Mouse (Mus musculus) forebrain, postnatal 0 days (tissue): ENCODE results near the gene Kif11. TPM values are rescaled to one million over a fixed set of nuclear protein-coding genes. Genes with fewer than 3 reads are reported as not detected.

Source experiments
- ATAC-seq: fragments of 200-750 bp; cut with Nextera tagmentation; 2 replicates; pipeline ENCODE4 v1.8.0; 2017; ENCODE audit warnings: mild to moderate bottlenecking, moderate library complexity
- DNase-seq: peaks from one replicate; pipeline ENCODE4 v3.0.0-alpha.2; 2015
- H3K27ac ChIP-seq: fragments of 300-500 bp; sonication (generic); 2 replicates; pipeline ENCODE4 v1.5.1; 2014; ENCODE audit warnings: low read depth, mild to moderate bottlenecking, antibody characterized with exemption, low read length, moderate library complexity, mixed read lengths
- H3K27me3 ChIP-seq: fragments of 300-500 bp; sonication (generic); 2 replicates; pipeline ENCODE4 v1.6.1; 2014; ENCODE audit warnings: mild to moderate bottlenecking, low read length, mixed read lengths; ENCODE audit not compliant: insufficient read depth
- H3K36me3 ChIP-seq: fragments of 300-500 bp; sonication (generic); 2 replicates; pipeline ENCODE4 v1.6.1; 2014; ENCODE audit warnings: mild to moderate bottlenecking, moderate library complexity; ENCODE audit not compliant: insufficient read depth
- H3K4me1 ChIP-seq: fragments of 300-500 bp; sonication (generic); 2 replicates; pipeline ENCODE4 v1.6.1; 2014; ENCODE audit warnings: antibody characterized with exemption; ENCODE audit not compliant: insufficient read depth
- H3K4me2 ChIP-seq: fragments of 300-500 bp; sonication (generic); 2 replicates; pipeline ENCODE4 v1.6.1; 2014; ENCODE audit warnings: low read depth, mild to moderate bottlenecking, moderate library complexity
- H3K4me3 ChIP-seq: fragments of 300-500 bp; sonication (generic); 2 replicates; pipeline ENCODE4 v1.5.1; 2014; ENCODE audit warnings: low read depth, low read length, mixed read lengths
- H3K9ac ChIP-seq: fragments of 300-500 bp; sonication (generic); 2 replicates; pipeline ENCODE4 v1.6.1; 2014; ENCODE audit warnings: mild to moderate bottlenecking
- H3K9me3 ChIP-seq: fragments of 300-500 bp; sonication (generic); 2 replicates; pipeline ENCODE4 v1.6.1; 2016; ENCODE audit warnings: low read length
- CTCF ChIP-seq: sonication (generic); IDR thresholded peaks from 2 replicates; pipeline ENCODE4 v1.5.1; 2016; ENCODE audit warnings: antibody characterized with exemption, control low read depth, low read depth
- WGBS: fragments of 180-500 bp; shearing (Covaris S2); extraction: QIAGEN DNeasy Blood & Tissue Kit; methylation state at CpG from one replicate; pipeline ENCODE4 v1.1.7; 2014; 5-methylcytosine and 5-hydroxymethylcytosine counted together
- polyA plus RNA-seq: library from polyadenylated mRNA; unstranded; fragments of >200 nt; fragmentation: Nextera tagmentation; extraction: Ambion mirVana; gene quantifications from 2 replicates; pipeline ENCODE4 v1.2.1, GENCODE M21; 2015
- total RNA-seq: library from RNA; depleted of rRNA; stranded (reverse); fragments of >200 nt; gene quantifications from 2 replicates; pipeline ENCODE4 v1.2.3, GENCODE M21; 2014

The Kif11 gene
- total and polyA plus RNA-seq, 2 experiments from 2014 or later = 6.3 to 15.2 TPM

- DNase-seq (peak; percentile 26), ATAC-seq (peak; percentile 78; the same call in 1 of the 2 replicates)
- H3K27me3 ChIP-seq = no peaks in the 10 kb centered on the region
- 37% methylated on average over 5 of the region's 5 CpGs for WGBS
- no peaks in the 10 kb centered on the region for H3K4me1 ChIP-seq
- H3K27ac ChIP-seq = no peak overlapping the region
- no peaks in the 10 kb centered on the region for H3K9me3 ChIP-seq
- no peak overlapping the region for H3K9ac ChIP-seq
- no peaks in the 10 kb centered on the region for H3K36me3 ChIP-seq
- H3K4me3 ChIP-seq = no peak overlapping the region
- H3K4me2 ChIP-seq = no peak overlapping the region
- TF ChIP-seq CTCF = no peak
These were observed 13.7 kb upstream of the Kif11 start for GRCm38 (mm10) chr19:37362545-37362944.

DNA sequence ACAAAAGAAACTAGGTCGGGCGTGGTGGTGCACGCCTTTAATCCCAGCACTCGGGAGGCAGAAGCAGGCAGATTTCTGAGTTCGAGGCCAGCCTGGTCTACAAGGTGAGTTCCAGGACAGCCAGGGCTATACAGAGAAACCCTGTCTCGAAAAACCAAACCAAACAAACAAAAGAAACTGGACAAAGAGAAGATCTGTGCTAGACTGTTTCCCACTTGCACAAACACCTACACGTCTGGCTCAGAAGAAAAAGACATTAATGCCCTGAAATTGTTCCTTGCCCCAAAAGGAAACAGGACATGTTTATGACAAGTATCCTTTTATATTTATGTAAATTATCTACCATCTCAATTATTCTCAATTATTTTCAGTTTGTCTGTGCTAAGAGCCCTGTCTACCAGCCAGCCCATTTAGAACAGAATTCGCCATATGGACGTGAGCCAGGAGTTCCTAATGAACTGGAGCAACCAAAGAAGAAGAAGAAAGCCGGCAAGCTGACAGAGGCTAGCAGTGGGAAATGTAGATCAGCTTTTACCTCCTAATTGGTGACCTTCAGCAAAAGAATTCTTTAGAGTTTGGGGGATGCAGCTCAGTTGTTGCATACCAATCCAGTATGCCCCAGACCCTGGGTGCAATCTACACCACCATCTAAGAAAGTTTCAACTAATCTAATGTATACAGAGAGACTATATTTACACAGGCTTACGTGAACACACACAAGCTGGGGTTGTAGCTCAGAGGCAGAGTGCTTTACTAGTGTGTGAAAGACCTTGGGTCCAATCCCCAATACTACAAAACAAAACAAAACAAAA, 12.9 kb upstream of the Kif11 start:
- H3K4me2 ChIP-seq = no peak overlapping the region
- H3K27me3 ChIP-seq = no peaks in the 10 kb centered on the region
- no peak overlapping the region for H3K9ac ChIP-seq
- H3K4me3 ChIP-seq = no peak overlapping the region
- 41% methylated on average over 11 of the region's 11 CpGs for WGBS
- H3K36me3 ChIP-seq = no peaks in the 10 kb centered on the region
- no peak overlapping the region for H3K27ac ChIP-seq
- no peaks in the 10 kb centered on the region for H3K9me3 ChIP-seq
- no peak for TF ChIP-seq CTCF
- ATAC-seq = no peak; the same call in 1 of the 2 replicates
- H3K4me1 ChIP-seq = no peaks in the 10 kb centered on the region
- peak; percentile 51 for DNase-seq

DNA sequence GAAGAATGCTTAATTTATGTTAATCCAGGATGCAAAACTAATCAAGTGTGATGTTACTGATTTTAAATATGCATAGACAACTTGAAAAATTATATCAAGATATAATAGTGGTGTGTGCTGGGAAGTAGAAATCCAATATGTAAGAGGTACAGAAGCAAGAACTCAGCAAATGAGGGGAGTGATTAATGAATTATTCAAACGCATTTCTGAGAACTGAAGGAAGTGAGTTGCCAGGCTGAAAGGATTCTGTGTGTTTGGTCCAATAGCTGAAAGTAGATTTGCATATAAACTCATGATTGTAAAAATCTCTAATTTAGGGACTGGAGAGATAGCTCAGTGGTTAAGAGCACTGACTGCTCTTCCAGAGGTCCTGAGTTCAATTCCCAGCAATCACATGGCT, 7.2 kb upstream of the Kif11 start:
- Histone ChIP-seq H3K4me1 (no peaks in the 10 kb centered on the region), H3K4me2 (no peak overlapping the region), H3K27ac (no peak overlapping the region), H3K9ac (no peak overlapping the region), H3K4me3 (no peak overlapping the region), H3K27me3 (no peaks in the 10 kb centered on the region), H3K9me3 (no peaks in the 10 kb centered on the region), H3K36me3 (no peaks in the 10 kb centered on the region)
- ATAC-seq (no peak), DNase-seq (no peak)
- 33% methylated on average over 1 of the region's 1 CpGs for WGBS
- TF ChIP-seq CTCF = no peak

GRCm38 (mm10) chr19:37369921-37370320, 6.3 kb upstream of the Kif11 start:
- Histone ChIP-seq H3K9me3 (no peaks in the 10 kb centered on the region), H3K36me3 (no peaks in the 10 kb centered on the region), H3K4me1 (no peaks in the 10 kb centered on the region), H3K4me3 (no peak overlapping the region), H3K27me3 (no peaks in the 10 kb centered on the region), H3K9ac (no peak overlapping the region), H3K27ac (no peak overlapping the region), H3K4me2 (no peak overlapping the region)
- ATAC-seq (no peak), DNase-seq (no peak)
- 89% methylated on average over 4 of the region's 4 CpGs for WGBS
- TF ChIP-seq CTCF = no peak

DNA sequence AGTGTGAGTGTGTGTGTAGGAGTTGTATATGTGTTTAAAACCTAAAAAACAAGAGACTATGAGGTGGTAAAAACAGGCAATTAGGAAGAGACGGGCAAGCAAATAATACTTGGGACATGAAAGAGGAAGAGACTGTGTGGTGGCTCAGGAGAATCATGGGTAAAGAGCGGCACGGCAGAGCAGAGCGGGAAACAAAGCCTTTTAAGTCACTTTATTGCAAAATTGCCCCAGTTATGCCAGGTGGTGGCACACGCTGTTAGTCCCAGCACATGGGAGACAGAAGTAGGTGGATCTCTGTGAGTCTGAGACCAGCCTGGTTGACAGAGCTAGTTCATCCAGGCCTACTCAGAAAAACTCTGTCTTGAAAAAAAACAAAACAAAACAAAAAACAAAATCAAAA, 5.8 kb upstream of the Kif11 start:
- Histone ChIP-seq H3K27me3 (no peaks in the 10 kb centered on the region), H3K36me3 (no peaks in the 10 kb centered on the region), H3K27ac (no peak overlapping the region), H3K4me3 (no peak overlapping the region), H3K9ac (no peak overlapping the region), H3K4me2 (no peak overlapping the region), H3K9me3 (no peaks in the 10 kb centered on the region), H3K4me1 (no peaks in the 10 kb centered on the region)
- no peak for TF ChIP-seq CTCF
- DNase-seq = no peak
- WGBS = 85% methylated on average over 5 of the region's 5 CpGs
- ATAC-seq = no peak

DNA sequence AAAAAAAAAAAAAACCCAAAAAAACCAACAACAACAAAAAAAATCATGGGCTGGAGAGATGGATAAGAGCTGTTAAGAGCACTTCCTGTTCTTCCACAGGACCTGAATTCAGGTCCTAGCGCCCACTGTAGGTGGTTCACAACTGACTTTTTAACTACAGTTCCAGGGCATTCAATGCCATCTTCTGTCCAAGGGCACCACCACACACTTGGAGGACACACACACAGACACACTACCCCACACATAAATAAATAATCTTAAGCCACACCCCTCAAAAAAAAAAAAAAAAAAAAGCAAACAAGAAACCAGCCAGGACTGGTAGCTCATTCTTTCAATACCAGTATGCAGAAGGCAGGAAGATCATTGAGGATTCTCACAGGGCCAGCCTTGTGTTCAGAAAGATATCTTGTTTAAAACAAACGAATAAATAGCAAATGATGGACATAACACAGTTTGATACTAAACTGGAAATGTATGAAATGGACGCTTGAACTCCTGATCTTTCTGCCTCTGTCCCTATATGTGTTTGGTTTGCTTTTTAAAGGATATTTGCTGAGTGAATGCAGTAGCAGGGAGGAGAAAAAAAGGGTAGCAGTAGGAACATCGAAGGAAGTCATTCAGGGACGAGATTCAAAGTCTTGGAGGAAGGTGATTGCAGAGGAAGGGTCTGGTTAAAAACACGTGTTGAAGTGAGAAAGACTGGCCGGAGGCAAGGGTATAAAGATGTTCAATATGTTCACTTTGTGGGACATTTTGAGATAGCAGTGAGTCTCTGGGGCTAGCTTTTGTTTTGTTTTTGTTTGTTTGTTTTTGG, 1.1 kb upstream of the Kif11 start:
- no peak for DNase-seq
- 0 out of 2 replicates have a peak, but pooled peaks cover 3% of the 10 kb centered on the region for H3K4me1 ChIP-seq
- H3K36me3 ChIP-seq = no peaks in the 10 kb centered on the region
- H3K4me3 ChIP-seq = peak overlapping the region; percentile 60
- TF ChIP-seq CTCF = no peak
- no peaks in the 10 kb centered on the region for H3K9me3 ChIP-seq
- H3K9ac ChIP-seq = peak overlapping the region; percentile 72
- ATAC-seq = no peak
- WGBS = 21% methylated on average over 7 of the region's 7 CpGs
- no peaks in the 10 kb centered on the region for H3K27me3 ChIP-seq
- H3K27ac ChIP-seq = peak overlapping the region; percentile 90
- peak overlapping the region; percentile 70 for H3K4me2 ChIP-seq

- WGBS = 2% methylated on average over 11 of the region's 11 CpGs
- DNase-seq = no peak
These were observed 638 bp downstream of the Kif11 start for GRCm38 (mm10) chr19:37376841-37377240.

More at GRCm38 (mm10) chr19:37376841-37377240, 638 bp downstream of the Kif11 start:
- peak overlapping the region; percentile 60 for H3K4me3 ChIP-seq
- no peaks in the 10 kb centered on the region for H3K27me3 ChIP-seq
- H3K27ac ChIP-seq = no peak overlapping the region
- H3K4me2 ChIP-seq = peak overlapping the region; percentile 70
- no peaks in the 10 kb centered on the region for H3K9me3 ChIP-seq
- H3K36me3 ChIP-seq = no peaks in the 10 kb centered on the region
- TF ChIP-seq CTCF = no peak
- no peak for ATAC-seq
- 0 out of 2 replicates have a peak, but pooled peaks cover 3% of the 10 kb centered on the region for H3K4me1 ChIP-seq
- H3K9ac ChIP-seq = no peak overlapping the region
